Mouse (Mus musculus) G1E (cell line): ENCODE data around the gene Nars2.

Source experiments
- CTCF ChIP-seq: IDR thresholded peaks from 2 replicates; pipeline ENCODE4 v1.5.1; 2012; ENCODE audit warnings: low read depth, low read length, inconsistent platforms, mixed read lengths
- GATA1 ChIP-seq: IDR thresholded peaks from 2 replicates; pipeline ENCODE4 v1.6.1; 2012; ENCODE audit warnings: borderline replicate concordance, low read length, inconsistent platforms, mixed read lengths
- GATA2 ChIP-seq: IDR thresholded peaks from 2 replicates; pipeline ENCODE4 v1.6.1; 2012; ENCODE audit warnings: low read depth, low read length, inconsistent platforms, borderline replicate concordance
- POLR2AphosphoS5 ChIP-seq: IDR thresholded peaks from 2 replicates; pipeline ENCODE4 v1.6.1; 2012; ENCODE audit warnings: low read depth, low read length, inconsistent platforms; ENCODE audit not compliant: insufficient replicate concordance

GRCm38 (mm10) chr7:97029151-97029550 lies 77.8 kb downstream of the Nars2 start:
- TF ChIP-seq CTCF (no peak), POLR2AphosphoS5 (no peak), GATA1 (no peak), GATA2 (no peak)
